Mouse (Mus musculus): ENCODE data around the gene Akap1. TPM values are rescaled to one million over a fixed set of nuclear protein-coding genes. Genes with fewer than 3 reads are reported as not detected.
A peak's percentile ranks its signal among the peaks of the same experiment; 100 is the strongest.

The Akap1 gene
- total and polyA plus RNA-seq, 3 experiments = 10.9 to 18.8 (median 12.0) TPM

DNA sequence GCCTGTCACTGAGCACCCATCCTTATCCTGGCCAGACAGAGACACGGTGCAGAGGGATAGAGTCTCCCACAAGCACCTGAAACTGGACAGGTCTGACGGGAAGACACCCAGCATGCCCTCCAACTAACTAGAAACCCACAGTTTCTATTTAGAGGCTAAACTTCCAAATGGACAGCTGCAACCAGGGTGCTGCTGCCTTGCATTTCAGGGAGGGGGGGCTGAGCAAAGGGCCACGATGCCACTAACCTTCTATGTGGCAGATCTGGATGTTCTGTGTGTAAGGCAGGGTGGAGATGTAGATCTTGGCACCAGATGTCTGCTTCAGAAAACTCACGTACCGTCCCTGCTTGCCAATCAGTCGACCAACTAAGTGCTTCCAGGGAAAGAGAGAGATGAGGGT, 25.0 kb downstream of the Akap1 start:
- no peaks in the 10 kb centered on the region for H3K9me3 ChIP-seq (replicated peaks)
- ATAC-seq (ENCODE audit: extremely low read depth, insufficient number of reproducible peaks, low FRiP score, poor library complexity, severe bottlenecking) (no peak), DNase-seq (ENCODE audit: low spot score) (no peak)
- H3K4me3 ChIP-seq (ENCODE audit: low read depth, low read length) = no peak overlapping the region
- H3K4me1 ChIP-seq (ENCODE audit: insufficient read depth, low read depth, low read length) = peaks cover 4% of the 10 kb centered on the region; the same call in 1 of the 2 replicates
- peaks cover 95% of the 10 kb centered on the region for H3K36me3 ChIP-seq (replicated peaks)
- no peaks in the 10 kb centered on the region for H3K27me3 ChIP-seq (ENCODE audit: insufficient read depth, low read length)
- TF ChIP-seq TAL1 (conservative IDR thresholded peaks at IDR 0.05; ENCODE audit: low read depth, low read length) (no peak), GATA1 (IDR thresholded peaks at IDR 0.05; ENCODE audit: borderline replicate concordance, low read length) (no peak), POLR2AphosphoS5 (IDR thresholded peaks at IDR 0.05; ENCODE audit: insufficient replicate concordance, low read depth, low read length) (no peak), GATA2 (IDR thresholded peaks at IDR 0.05; ENCODE audit: borderline replicate concordance, low read depth, low read length) (no peak), CTCF (IDR thresholded peaks at IDR 0.05; ENCODE audit: low read depth, low read length) (no peak)

DNA sequence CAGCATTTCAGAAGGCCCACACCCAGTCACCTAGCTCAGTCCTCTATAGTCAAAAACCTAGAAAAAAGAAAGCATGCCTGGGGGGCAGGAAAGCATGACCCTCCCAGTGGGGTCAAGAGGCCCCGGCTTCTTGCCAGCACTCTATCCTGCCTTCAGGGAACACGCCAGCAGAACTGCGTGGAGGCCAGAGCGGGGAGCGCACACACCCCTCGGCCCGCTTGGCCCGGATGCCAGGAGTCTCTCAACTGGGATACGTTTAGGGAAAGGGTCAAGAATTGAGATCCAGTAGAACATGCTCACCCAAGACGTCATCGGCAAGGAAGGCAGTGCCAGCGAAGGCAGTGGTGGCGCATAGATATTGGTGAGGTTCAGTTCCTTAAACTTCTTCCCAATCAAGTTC, 25.8 kb downstream of the Akap1 start:
- TF ChIP-seq POLR2AphosphoS5 (IDR thresholded peaks at IDR 0.05; ENCODE audit: insufficient replicate concordance, low read depth, low read length) (no peak), CTCF (IDR thresholded peaks at IDR 0.05; ENCODE audit: low read depth, low read length) (no peak), GATA1 (IDR thresholded peaks at IDR 0.05; ENCODE audit: borderline replicate concordance, low read length) (no peak)
- Histone ChIP-seq H3K27me3 (ENCODE audit: insufficient read depth, low read length) (no peaks in the 10 kb centered on the region), H3K9me3 (replicated peaks) (no peaks in the 10 kb centered on the region), H3K4me3 (ENCODE audit: low read depth, low read length) (no peak overlapping the region), H3K36me3 (replicated peaks) (peaks cover 95% of the 10 kb centered on the region), H3K4me1 (ENCODE audit: insufficient read depth, low read depth, low read length) (peaks cover 4% of the 10 kb centered on the region; the same call in 1 of the 2 replicates)
- DNase-seq (ENCODE audit: low spot score) (no peak), ATAC-seq (ENCODE audit: extremely low read depth, insufficient number of reproducible peaks, low FRiP score, poor library complexity, severe bottlenecking) (no peak)

DNA sequence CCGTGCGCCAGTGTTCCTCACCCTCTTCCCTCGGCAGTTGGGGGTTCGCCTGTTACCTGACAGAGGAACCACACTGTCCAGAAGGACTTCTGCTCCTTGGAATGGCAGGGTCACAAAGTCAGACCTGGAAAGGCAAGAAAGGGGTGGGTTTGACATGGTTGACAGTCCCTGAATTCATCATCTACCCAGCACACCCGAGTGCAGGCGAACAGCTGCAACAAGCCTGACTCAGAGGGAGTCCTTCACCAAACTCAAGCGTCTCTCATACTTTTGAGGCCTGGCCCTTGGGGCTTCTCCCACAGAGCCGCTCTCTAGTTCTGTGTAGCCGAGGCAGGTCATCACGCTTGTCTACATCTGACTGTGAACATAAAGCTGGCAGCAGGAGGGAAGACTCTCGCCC, 29.8 kb downstream of the Akap1 start:
- TF ChIP-seq CTCF (IDR thresholded peaks at IDR 0.05; ENCODE audit: low read depth, low read length) = no peak
- no peaks in the 10 kb centered on the region for H3K9me3 ChIP-seq (replicated peaks)
- ATAC-seq (ENCODE audit: extremely low read depth, insufficient number of reproducible peaks, low FRiP score, poor library complexity, severe bottlenecking) (no peak), DNase-seq (ENCODE audit: low spot score) (no peak)
- peaks cover 96% of the 10 kb centered on the region for H3K36me3 ChIP-seq (replicated peaks)
- H3K4me1 ChIP-seq (ENCODE audit: insufficient read depth, low read depth, low read length) = peaks cover 3% of the 10 kb centered on the region
- H3K27me3 ChIP-seq (ENCODE audit: insufficient read depth, low read length) = no peaks in the 10 kb centered on the region
- no peak overlapping the region for H3K4me3 ChIP-seq (ENCODE audit: low read depth, low read length)

DNA sequence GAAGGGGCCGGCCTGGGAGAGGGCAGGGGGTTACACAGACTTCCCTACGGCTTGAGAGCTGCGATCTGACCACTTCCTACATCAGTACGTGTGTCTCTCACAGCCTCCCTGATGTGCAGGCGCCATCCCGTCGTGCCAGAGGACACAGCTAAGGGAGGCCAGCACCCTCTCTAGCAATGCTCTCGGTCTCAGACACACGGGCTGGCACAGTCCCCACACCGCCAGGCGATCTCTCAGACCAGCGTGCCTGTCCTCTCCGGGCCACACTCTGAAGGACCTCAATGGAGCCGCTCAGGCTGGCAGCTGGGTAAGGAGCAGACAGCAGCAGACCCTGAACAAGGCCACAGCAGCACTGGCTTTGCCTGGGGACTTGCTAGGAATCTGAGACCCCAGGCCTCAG, 30.3 kb downstream of the Akap1 start:
- H3K27me3 ChIP-seq (ENCODE audit: insufficient read depth, low read length) = no peaks in the 10 kb centered on the region
- peaks cover 91% of the 10 kb centered on the region for H3K36me3 ChIP-seq (replicated peaks)

DNA sequence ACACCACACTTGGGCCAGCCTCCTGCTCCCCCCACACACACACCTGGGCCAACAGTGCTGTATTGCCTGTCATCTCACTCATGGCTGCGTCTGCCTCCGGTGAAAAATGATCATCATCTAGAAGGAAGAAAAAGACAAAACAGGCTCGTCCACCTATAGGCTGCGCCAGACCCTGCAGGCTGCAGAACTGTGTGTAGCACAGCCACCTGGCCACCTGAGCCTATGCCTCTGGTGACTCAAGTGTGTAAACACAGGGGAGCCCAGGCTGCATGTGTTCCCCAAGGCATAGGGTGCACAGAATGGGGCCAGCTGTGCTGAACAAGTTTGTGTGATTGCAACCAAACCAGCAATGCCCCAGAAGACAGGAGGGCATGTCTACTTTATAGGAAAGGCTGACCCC, 31.3 kb downstream of the Akap1 start:
- ATAC-seq (ENCODE audit: extremely low read depth, insufficient number of reproducible peaks, low FRiP score, poor library complexity, severe bottlenecking) (no peak), DNase-seq (ENCODE audit: low spot score) (no peak)
- H3K27me3 ChIP-seq (ENCODE audit: insufficient read depth, low read length) = no peaks in the 10 kb centered on the region
- TF ChIP-seq POLR2AphosphoS5 (IDR thresholded peaks at IDR 0.05; ENCODE audit: insufficient replicate concordance, low read depth, low read length) (no peak), GATA1 (IDR thresholded peaks at IDR 0.05; ENCODE audit: borderline replicate concordance, low read length) (no peak), TAL1 (conservative IDR thresholded peaks at IDR 0.05; ENCODE audit: low read depth, low read length) (no peak), GATA2 (IDR thresholded peaks at IDR 0.05; ENCODE audit: borderline replicate concordance, low read depth, low read length) (no peak), CTCF (IDR thresholded peaks at IDR 0.05; ENCODE audit: low read depth, low read length) (no peak)
- no peak overlapping the region for H3K4me3 ChIP-seq (ENCODE audit: low read depth, low read length)
- peaks cover 3% of the 10 kb centered on the region for H3K4me1 ChIP-seq (ENCODE audit: insufficient read depth, low read depth, low read length)
- no peaks in the 10 kb centered on the region for H3K9me3 ChIP-seq (replicated peaks)
- H3K36me3 ChIP-seq (replicated peaks) = peaks cover 81% of the 10 kb centered on the region

More for the DNA sequence above, 30.3 kb downstream of the Akap1 start:
- H3K4me3 ChIP-seq (ENCODE audit: low read depth, low read length) = no peak overlapping the region
- no peaks in the 10 kb centered on the region for H3K9me3 ChIP-seq (replicated peaks)
- H3K4me1 ChIP-seq (ENCODE audit: insufficient read depth, low read depth, low read length) = peaks cover 3% of the 10 kb centered on the region
- DNase-seq (ENCODE audit: low spot score) (no peak), ATAC-seq (ENCODE audit: extremely low read depth, insufficient number of reproducible peaks, low FRiP score, poor library complexity, severe bottlenecking) (no peak)
- TF ChIP-seq GATA2 (IDR thresholded peaks at IDR 0.05; ENCODE audit: borderline replicate concordance, low read depth, low read length) (no peak), POLR2AphosphoS5 (IDR thresholded peaks at IDR 0.05; ENCODE audit: insufficient replicate concordance, low read depth, low read length) (no peak), GATA1 (IDR thresholded peaks at IDR 0.05; ENCODE audit: borderline replicate concordance, low read length) (no peak), CTCF (IDR thresholded peaks at IDR 0.05; ENCODE audit: low read depth, low read length) (no peak), TAL1 (conservative IDR thresholded peaks at IDR 0.05; ENCODE audit: low read depth, low read length) (no peak)

DNA sequence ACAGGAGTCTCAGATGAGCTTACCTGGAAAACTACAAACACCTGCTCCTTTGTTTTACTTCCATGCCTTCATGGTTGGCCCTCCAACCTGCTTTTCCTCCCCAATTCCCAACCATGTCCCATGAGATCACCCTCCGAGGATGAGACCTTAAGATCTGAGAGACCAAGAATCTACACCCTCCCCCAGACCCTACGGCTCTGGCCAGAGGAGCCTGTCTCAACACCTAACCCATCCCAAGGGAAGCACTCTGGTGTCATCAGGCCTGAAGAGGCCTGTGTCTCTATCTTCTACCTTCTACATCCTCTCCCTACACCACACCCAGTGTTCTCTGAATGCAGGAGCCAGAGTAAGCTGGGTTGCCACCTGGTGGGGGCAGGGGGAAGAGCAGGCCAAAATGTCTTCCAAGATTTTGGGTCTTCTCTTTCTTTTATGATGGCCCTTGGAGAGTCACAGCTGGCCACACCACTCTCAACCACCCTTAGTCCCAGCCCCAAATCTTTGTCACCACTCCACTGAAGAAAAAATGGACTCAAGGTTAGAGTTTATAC, 34.1 kb downstream of the Akap1 start:
- ATAC-seq (ENCODE audit: extremely low read depth, insufficient number of reproducible peaks, low FRiP score, poor library complexity, severe bottlenecking) (peak; percentile 40; the same call in 1 of the 2 replicates), DNase-seq (ENCODE audit: low spot score) (peak; percentile 53)
- peaks cover 54% of the 10 kb centered on the region for H3K36me3 ChIP-seq (replicated peaks)
- no peaks in the 10 kb centered on the region for H3K9me3 ChIP-seq (replicated peaks)
- peaks cover 12% of the 10 kb centered on the region for H3K27me3 ChIP-seq (ENCODE audit: insufficient read depth, low read length)
- H3K4me3 ChIP-seq (ENCODE audit: low read depth, low read length) = no peak overlapping the region
- TF ChIP-seq CTCF (IDR thresholded peaks at IDR 0.05; ENCODE audit: low read depth, low read length) (peak; percentile 55), GATA1 (IDR thresholded peaks at IDR 0.05; ENCODE audit: borderline replicate concordance, low read length) (no peak)
- peaks cover 3% of the 10 kb centered on the region for H3K4me1 ChIP-seq (ENCODE audit: insufficient read depth, low read depth, low read length)

DNA sequence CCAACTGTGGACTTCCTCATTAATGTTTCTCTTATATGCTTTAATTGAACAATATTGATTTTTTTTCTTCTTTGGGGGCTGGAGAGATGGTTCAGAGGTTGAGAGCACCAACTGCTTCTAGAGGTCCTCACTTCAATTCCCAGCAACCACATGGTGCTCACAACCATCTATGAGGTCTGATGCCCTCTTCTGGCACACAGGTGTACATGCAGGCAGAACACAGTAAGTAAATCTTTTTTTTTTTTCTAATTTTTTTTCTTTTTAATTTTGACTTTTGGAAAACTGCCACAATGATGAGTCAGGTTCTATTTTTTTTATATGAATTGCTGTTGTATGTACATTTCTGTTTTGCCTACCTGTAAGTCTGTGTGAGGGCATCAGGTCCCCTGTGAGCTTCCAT, 35.9 kb downstream of the Akap1 start:
- Histone ChIP-seq H3K9me3 (replicated peaks) (no peaks in the 10 kb centered on the region), H3K27me3 (ENCODE audit: insufficient read depth, low read length) (peaks cover 23% of the 10 kb centered on the region), H3K36me3 (replicated peaks) (peaks cover 36% of the 10 kb centered on the region), H3K4me1 (ENCODE audit: insufficient read depth, low read depth, low read length) (peaks cover 3% of the 10 kb centered on the region), H3K4me3 (ENCODE audit: low read depth, low read length) (no peak overlapping the region)
- no peak for TF ChIP-seq GATA1 (IDR thresholded peaks at IDR 0.05; ENCODE audit: borderline replicate concordance, low read length)
- no peak for TF ChIP-seq POLR2AphosphoS5 (IDR thresholded peaks at IDR 0.05; ENCODE audit: insufficient replicate concordance, low read depth, low read length)
- 0 out of 2 replicates have a peak, but pooled peaks have one; percentile 6 for TF ChIP-seq CTCF (IDR thresholded peaks at IDR 0.05; ENCODE audit: low read depth, low read length)
- TF ChIP-seq GATA2 (IDR thresholded peaks at IDR 0.05; ENCODE audit: borderline replicate concordance, low read depth, low read length) = no peak
- ATAC-seq (ENCODE audit: extremely low read depth, insufficient number of reproducible peaks, low FRiP score, poor library complexity, severe bottlenecking) (no peak), DNase-seq (ENCODE audit: low spot score) (no peak)

Data from G1E (cell line).